Mouse (Mus musculus) spleen, postnatal 4 days (tissue): ENCODE data around the gene Ranbp9.
"Not testable (repeated sequence)": the region's sequence is repeated elsewhere in the genome, so short reads cannot be mapped to it uniquely, and the experiment has no call there.

ENCODE experiments used
- DNase-seq, 2 experiments: peaks; one replicate each; pipeline ENCODE4 v3.0.0; 2022; ENCODE audit warnings: low spot score in 2 of 2

The Ranbp9 gene

DNA sequence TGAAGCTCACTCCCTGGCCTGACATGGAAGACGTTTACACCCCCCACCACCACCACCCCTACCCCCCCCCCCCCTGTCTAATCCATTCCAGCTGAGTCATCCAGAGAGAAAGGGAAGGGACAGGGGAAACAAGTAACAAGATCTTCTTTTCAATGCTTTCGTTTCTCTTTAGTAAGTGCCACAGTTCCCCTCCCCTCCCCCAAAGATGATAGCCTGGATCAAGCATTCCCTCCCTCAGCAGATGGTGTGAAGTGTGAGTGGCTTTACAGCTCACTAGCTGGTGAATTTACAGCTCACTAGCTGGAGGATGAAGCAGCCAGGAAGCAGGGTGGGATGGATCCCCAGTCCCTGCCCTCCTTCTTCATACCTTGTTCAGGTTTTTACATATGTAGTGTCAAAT is 15.6 kb upstream of the Ranbp9 start:
- DNase-seq = no peak

DNA sequence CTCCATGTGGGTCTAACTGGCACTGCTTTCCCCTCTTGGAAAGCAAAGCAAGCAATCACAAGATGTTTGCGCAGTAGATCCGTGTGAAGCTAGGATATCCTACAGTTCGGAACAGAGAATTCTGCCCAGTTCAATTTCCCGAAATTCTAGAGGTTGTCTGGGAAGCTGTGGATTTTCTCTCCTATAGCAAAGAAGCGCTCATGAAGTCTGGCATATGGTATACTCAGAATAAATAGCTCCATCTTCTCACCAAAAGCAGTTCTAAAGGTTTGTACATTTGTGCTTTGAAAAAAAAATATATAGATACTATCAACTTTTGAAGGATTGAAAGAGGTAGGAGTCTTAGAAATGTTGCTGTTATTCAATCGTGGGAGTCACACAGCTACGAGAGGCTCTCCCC is 14.6 kb upstream of the Ranbp9 start:
- DNase-seq = no peak

DNA sequence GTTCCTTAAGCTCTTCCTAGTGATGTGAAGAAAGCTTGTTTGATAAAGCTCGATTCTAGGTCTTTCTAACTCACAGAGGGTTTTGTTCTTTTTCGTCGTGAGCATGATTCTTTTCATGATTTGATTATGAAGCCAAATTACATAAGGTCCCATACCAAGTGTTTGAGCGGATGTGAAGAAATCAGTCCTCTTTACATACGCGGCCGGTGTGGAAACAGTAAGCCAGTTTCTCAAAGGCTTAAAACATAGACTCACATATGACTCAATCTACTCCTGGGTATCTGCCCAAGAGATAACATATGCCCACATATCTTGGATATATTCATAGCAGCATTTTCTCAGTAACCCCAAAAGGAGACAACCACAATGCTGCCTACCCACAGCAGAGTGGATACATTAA is 12.6 kb upstream of the Ranbp9 start:
- DNase-seq = no peak

DNA sequence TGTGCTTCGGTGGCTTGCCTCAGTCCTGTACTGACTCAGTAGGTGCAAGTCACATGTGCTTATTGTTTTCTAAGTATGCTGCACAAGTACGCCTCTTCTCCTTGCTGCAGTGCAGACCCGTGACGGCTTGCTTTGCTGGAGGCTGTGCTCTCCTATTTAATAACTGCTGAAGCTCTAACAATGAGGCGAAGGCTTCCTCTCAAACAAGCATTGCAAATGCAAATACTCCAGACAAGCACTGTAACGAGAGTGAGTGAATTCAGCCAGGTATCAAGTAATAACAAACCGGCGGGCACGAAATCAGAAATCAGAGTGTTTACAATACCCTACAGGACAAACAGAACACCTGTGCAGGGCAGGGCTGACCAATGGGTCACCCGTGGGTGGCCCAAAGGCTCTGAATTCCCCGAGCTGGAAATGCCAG is 12.0 kb upstream of the Ranbp9 start:
- DNase-seq = no peak

DNA sequence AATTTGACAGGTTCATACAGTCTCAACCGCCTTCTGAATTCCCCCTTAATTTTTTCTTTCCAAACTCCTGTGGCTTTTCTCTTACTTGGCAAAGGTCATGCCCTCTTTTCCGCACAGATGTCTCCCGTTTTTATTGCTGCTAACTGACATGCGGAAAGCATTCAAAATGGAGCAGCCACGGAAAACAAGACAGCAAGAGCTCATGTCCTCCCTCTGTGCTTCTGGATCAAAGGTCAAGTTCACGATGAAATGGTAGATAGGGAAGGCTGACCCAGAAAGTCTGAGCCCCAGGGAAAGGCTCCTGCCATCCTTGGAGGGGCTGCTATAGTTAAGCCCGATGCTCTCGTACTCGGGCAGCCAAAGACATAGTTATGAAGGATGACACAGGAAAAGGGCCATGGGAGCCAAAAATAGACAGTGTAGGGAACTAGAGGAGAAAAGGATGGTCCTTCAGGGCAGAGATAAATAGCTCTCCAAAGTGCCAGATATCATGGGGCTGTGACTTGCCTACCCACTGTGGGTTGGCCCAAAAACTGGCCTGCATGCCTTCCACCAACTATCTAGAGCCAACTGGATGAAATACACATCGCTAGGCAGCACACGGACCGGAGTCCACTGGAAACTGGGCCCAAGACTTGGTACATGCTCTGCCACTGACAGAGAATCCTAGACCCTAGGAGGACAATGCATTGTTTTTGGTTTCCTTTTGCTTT is 5.6 kb upstream of the Ranbp9 start:
- DNase-seq = no peak

DNA sequence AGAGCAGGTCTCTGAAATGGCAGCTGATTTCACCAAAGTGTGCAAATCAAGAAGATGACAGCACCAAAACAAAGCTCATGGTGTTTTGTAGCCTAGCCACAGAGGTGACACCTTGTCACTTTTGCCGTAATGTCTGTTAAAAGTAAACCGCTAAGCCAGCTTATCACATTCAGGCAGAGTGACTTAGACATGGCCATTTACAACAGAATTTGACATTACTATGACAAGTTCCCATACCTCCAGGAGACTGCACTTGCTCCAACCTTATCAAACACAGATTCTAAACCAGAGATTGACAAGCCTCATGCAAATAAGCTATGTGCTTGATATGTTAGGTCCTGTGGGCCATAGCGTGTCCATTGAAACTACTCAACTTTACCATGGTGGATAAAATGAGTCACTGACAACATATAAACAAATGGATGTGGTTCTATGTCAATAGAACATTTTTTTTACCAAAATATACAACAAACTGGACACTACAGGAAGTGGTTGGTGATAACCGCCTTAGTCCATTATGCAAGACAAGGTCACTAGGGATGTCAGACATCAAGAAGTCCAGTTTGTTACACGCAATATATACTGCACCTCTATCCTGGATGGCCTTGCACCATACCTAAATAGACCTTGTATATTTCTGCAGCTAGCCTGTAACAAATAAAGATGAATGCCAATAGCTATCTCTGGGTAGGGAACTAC is 4.3 kb upstream of the Ranbp9 start:
- DNase-seq = no peak

DNA sequence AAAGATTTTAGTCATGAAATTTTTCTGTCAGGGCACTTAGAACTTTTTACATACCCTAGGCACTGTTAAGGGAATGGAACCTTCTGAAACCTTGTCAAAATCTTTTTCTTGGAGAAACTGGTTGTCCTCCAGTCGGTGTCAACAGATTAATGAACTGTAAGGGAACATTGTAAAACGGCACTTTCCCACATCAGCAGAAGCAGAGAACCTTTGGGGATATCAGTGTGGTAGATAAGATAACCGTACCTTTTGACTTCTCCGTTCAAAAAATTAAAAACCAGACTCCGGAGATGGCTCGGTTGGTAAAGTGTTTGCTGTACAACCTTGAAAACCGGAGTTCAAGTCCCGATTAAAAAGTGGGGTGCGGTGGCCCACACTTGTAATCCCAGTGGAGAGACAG is 1.7 kb upstream of the Ranbp9 start:
- no peak for DNase-seq

DNA sequence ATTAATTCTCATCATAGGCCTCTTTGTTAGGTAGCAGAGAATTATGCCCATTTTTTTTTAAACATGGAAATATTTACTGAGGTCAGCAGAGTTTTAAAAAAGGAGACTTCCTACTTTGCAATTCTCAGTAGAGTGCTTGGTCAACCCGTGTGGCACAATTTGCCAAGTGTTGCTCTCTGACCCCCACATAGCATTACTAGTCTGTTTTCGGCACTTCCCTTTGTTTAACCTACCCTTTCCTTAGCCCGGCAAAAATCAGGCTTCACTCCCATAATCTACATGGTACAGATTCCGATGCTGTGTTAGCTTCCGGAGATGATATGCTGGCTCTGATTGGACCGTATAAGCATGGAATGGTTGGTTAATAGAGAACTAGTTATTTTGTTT is 770 bp upstream of the Ranbp9 start:
- no peak for DNase-seq

DNA sequence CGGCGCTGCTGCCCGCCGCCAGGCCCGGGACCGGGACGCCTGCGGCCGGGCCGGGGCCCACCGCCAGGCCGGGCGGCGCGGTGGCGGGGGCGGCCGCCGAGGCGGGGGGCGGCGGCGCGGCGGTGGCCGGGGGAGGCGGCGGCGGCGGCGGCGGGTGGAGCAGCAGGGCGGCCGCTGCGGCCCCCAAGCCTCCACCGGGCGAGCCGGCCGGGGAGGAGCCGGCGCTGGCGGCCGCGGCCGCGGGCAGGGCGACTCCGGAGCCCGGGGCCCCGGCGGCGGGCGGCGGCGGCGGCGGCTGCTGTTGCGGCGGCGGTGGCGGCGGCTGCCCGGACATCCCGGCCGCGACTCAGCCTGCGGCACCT is 506 bp downstream of the Ranbp9 start:
- no peak for DNase-seq

DNA sequence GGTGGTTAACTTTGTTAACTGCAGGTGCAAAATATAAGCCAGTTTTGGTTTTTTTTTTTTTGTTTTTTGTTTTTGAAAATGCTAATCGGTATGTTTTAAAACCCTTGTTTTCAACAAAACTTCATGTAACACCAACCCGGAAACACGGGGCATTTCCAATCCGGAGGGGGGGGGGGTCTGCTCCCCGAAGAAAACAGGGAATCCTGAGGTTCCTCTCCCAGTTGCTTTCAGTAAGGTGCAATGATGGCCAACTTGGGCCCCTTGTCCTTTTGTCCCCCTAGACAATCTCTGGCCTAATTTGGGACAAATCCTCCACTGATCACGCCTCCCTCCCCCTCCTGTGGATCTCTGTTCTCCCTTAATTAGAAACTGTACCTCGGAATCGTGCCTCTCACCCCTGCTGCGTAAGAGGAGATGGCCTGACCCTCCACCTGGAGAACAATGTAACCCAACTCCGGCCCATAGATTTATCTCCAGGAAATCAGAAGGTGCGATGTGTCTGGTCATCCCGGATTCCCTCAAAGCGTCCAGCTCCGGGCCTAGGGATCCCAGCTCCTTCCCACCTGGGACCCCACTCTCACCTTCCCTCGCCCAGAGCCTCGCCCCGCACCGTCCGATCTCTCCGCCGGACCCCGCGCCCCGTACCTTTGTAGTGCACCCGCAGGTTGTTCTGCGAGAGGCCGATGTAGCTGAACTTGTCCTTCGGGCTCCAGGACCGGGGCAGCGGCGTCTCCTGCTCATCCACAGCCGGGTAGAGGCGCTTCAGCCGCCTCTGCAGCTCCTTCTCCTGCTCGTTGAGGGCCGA is 1.1 kb downstream of the Ranbp9 start:
- peak; percentile 44 to 79 for DNase-seq

DNA sequence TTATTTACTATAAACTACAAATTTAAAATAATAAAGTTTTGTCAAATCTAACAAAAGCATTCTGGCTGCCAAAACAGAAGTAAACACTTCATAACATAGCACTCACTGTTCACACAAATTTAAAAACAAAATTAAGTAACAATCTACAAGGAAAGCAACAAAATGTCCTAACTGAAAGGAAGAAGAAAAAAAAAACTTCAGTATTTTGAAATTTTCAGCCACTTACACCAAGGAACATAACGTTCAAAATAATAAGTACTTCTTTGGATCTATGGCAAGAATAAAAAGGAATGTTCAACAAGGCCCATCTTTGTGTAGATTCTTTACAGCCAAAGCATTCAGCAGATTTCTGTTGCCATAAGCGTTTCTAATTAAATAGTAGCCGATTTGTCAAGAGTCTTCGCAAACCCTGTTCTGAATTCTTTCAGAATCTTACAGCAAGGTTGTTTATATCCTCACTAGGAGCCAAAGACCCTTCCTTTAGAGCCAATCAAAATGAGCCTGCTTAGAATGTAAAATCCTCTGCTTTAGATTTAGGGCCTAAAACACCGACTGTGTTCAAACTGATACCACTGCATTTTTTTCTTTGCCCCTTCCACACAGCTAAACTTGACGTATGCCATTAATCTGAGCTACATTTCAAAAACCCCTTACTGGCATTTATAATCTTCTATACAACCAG is 1.9 kb downstream of the Ranbp9 start:
- no peak for DNase-seq

DNA sequence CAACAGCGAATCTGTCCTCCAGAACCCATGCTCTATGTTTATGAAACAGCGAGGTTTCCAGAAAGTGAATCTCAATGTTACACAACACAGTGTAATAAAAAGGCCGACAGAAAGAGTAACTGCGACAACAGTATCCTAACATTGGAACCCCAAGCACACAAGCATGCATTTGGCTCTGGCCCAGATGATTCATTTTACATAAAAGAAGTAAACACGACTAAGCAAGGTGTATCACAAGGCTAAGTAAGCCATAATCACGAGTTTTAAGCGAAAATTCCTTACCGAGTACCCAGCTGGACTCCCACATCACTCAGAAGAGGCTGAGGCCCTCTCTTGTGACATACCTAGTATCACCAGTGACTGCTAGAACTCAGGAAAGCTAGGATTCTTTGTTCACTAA is 2.5 kb downstream of the Ranbp9 start:
- no peak for DNase-seq

DNA sequence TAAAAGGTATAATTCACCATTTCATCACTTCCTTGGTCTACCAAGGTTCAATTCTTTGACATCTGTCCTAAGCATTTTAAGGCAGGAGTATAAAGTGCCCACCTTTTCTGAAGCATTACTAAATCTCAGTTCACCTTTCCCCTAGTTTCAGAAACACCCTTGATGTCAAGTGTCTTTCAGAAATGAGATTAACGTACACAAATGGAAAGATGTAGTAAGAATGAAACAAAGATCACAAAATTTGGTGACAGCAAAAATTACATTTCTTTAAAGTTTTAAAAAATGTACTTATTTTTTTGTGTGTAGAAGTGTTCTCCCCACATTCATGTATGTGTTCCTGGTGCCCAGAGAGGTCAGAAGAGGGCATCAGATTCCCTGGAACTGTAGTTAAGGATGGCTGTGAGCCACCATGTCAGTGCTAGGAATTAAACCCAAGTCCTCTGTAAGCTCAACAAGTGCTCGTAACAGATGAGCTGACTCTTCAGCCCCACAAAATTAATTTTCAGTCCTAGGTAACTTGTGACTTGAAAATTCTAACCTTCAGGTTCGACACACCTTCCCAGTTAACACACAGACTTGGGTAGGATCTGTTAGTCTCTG is 3.9 kb downstream of the Ranbp9 start:
- DNase-seq = no peak

DNA sequence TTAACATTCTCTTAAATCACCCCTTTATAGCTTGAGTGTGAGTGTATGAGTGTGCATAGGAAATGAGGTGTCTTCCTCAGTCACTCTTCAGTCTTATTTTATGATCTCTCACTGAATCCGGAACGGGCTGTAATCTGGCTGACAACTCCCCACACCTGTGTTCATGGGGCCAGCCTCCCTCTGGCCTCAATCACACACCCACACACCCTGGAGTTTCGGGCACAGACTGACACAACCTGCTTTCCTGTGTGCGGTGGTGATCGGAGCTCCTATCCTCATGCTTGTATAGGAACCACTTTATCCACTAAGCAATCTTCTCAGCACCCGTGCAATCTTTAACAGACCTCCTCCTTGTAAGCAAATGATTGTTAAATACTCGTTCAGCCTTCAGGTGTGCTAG is 4.9 kb downstream of the Ranbp9 start:
- no peak for DNase-seq

DNA sequence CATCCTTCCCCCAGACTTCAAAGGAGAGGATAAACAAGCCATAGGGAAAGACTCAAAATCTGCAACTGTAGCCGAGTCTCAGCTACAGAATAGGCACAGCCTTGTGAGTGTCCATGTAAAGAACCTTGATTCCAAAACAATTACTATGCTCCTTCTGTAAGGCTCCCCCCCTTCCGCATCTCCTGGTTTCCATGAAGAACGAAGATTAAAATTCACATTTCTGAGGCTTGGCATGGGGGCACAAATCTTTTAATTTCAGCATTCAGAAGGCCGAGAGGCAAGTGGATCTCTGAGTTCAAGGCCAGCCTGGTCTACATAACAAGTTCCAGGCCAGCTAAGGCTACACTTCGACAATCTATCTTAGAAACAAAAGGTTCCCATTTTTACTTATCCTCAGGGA is 6.4 kb downstream of the Ranbp9 start:
- no peak for DNase-seq

DNA sequence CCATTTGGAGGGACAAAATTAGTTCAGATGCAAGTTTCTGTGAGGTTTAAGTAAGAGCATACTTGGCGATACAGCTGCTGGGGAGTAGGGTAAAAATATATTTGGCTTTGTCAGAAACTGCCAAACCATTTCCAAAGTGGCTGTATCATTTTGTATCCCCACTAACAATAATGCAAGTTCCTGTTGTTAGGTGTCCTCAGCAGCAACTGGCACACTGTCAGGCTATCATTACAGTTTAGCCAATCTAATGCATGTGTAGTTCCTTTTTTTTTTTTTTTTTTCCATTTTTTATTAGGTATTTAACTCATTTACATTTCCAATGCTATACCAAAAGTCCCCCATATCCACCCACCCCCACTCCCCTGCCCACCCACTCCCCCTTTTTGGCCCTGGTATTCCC is 9.2 kb downstream of the Ranbp9 start:
- not testable (repeated sequence) for DNase-seq

DNA sequence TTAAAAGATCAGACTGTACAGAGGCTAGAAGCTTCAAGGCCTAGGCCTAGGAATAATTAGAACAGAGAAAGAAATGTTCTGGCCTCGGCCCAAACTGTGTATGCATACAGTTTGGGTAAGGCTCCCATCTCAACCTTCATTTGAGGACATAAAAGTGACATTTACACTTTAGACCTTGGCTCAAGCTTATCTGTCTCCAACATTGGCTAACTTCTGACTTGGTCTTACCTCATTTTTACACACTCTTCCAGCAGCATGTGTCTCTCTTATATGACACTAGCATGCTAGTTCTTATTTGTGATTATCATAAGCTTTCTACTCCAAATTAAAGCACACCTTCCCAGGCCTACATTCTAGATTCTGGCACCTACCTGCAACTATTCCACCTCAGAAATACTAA is 11.5 kb downstream of the Ranbp9 start:
- DNase-seq = no peak

DNA sequence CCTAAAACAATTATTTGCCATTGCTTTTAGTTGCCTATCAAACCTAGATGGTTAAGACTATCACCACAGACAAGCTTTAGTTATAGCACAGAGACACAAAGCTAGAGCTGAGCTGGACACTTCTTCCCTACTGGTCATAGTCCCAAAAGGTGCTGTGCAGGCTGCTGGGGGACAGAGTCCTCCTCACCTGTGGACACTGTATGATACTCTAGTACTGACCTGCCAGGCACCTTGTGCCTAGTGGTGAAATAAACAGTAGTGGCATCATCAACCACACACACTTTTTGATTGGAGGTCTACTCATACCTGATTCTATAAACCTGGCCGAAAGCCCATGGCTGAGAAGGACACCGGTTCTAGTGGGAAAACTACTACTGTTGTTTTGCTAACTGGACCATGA is 16.5 kb downstream of the Ranbp9 start:
- DNase-seq = no peak

DNA sequence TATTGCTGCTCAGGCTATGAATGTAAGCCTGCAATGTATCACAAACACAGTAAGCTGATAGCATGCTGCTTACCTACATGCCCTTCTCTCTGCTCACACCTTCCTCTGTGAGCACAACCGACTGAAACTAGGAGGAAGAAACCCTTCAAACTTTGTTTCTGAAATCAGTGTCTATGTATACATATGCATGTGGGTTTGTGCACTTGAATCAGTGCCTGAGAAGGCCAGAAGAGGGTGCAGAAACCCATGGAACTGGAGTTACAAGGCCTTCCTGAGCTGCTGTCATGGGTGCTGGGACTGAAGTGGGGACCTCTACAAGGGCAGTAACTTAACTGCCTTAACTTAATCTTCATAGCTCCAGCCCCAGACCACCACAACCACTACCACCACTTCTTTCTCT is 23.9 kb downstream of the Ranbp9 start:
- no peak for DNase-seq

DNA sequence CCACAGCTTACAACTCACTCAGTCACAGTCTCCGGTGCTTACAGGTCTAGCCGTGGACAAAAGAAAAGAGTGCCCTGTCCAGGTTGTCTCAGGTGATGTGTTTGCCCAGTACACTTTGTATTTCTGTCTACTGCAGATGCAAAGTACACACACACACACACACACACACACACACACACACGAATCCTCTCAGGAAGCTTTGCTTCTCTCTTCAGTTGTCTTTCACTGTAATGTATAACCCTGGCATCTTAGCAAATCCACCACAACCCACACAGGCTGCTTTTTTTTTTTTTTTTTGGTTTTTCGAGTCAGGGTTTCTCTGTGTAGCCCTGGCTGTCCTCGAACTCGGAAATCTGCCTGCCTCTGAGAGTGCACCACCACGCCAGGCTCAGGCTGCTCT is 26.7 kb downstream of the Ranbp9 start:
- DNase-seq = no peak

DNA sequence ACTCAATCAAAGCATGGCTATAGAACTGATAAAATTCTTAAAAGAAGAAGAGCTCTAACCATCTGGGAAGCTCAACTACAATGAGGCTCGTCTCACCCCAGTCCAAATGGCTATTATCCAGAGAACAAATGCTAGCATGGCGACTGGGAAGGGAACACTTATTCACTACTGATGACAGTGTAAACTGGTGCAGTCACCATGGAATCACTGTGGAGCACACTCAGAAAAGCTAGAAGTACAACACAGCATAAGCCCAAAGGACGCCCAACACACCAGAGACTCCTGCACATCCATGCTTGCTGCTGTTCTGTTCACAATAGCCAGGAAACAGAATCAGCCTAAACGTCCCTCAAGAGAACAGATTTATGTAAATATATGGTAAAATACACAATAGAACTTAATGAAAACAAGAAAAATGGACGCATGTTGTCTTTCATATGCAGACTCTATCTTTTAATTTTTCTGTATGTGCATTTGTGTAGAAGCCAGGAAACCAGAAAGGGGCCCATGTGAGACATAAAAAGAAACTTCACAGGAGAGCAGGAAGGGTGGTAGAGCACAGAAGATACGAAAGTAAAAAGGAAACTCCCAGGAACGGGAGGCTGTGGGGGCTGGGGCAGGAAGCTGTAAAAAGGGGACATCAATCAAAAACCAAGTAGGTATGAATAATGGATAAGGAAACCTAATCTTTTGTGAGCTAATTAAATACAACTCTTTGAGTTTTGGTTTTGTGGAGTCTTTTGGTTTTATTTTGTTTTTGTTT is 28.1 kb downstream of the Ranbp9 start:
- no peak for DNase-seq
